Comparison of ENCODE assay signal across 8 mouse cellular contexts in the genomic region with DNA sequence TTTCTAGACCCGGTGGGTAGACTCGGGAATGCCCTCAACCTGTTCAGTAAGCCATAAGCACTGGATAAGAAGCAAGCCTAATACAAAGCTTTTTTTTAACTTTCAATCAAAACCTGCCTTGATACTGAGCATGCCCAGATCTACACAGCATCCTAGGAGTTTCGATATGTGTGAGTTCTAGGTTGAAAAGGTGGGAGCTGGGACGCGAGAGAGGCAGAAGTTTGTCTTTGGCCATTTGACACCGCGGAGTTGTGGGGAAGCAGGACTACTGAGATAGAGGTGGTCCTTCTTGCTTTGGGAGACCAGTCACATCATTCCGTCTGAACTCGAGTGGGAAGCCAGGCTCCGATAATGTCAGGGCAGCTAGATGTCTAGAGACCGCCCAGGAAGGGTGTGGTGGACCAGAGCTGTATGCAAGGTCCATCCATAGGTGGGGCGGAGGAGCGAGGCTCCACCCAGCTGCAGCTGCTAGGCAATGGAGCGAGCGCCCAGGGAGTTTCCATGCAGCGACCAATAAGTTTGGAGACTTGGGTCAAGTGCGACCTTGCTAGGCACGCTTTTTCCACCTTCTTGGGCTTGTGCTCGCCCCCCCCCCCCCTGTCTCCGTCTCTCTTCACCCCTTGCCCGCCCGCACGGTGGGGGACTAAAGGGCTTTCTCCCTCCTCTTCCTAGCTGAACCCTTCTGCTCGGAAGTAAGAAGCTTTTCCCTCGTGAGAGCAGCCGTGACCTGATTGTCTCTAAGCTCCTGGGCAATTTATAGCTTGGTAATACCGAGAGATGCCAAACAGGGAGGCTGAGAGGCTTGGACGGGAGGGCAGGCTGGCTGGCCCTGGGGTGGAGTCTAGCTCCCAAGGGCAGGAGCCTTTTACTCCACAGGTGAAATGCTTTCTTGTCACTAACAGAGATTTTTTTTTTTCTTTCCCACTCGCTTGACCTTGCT. TPM values are rescaled to one million over a fixed set of nuclear protein-coding genes. Genes with fewer than 3 reads are reported as not detected.
DNase-seq lines count a peak whose midpoint lies in the region; ATAC-seq and TF ChIP-seq lines count a peak whose summit lies in the region.

No protein-coding gene starts in this region.

- no peaks in the 10 kb centered on the region for H3K9me3 ChIP-seq in heart, embryonic 13.5 days

- peak overlapping the region; percentile 94 for H3K4me2 ChIP-seq in heart, embryonic 13.5 days

- peak overlapping the region; percentile 59 for H3K4me3 ChIP-seq in heart, embryonic 13.5 days
- peak overlapping the region; percentile 87 for H3K4me3 ChIP-seq in layer of hippocampus, adult 2 months

- H3K9ac ChIP-seq in heart, embryonic 13.5 days: peak overlapping the region; percentile 34

- H3K27me3 ChIP-seq in heart, embryonic 13.5 days (replicated peaks): peaks cover 32% of the 10 kb centered on the region

- peak; percentile 4 for DNase-seq in thymus, postnatal 4 days
- DNase-seq in thymus, postnatal 10 days (ENCODE audit: low spot score in 2 of 2): no peak
- DNase-seq in embryo, embryonic 11 days: peak; percentile 65
- DNase-seq in layer of hippocampus, adult 2 months (ENCODE audit: low spot score in 2 of 2): no peak
- peak; percentile 4 for DNase-seq in lung, postnatal 10 days
- peak; percentile 25 for DNase-seq in right cerebral cortex, postnatal 4 days

- no peaks in the 10 kb centered on the region for H3K36me3 ChIP-seq in heart, embryonic 13.5 days

- 2% methylated on average over 29 of the region's 29 CpGs for WGBS in heart, embryonic 13.5 days

- H3K27ac ChIP-seq in heart, embryonic 13.5 days (replicated peaks): no peak overlapping the region
- H3K27ac ChIP-seq in layer of hippocampus, adult 2 months: peak overlapping the region; percentile 98

- no peak for TF ChIP-seq CTCF in layer of hippocampus, adult 2 months (conservative IDR thresholded peaks at IDR 0.05)

- H3K4me1 ChIP-seq in heart, embryonic 13.5 days: peaks cover 7% of the 10 kb centered on the region; the same call in 1 of the 2 replicates

- ATAC-seq in heart, embryonic 13.5 days (ENCODE audit: extremely low read depth, insufficient number of reproducible peaks, low FRiP score, low TSS enrichment): no peak; the same call in 1 of the 2 replicates
- ATAC-seq in activated CD4-positive, CD25-positive, alpha-beta regulatory T cell, adult 4 months: no peak

RNA-seq across cellular contexts. Expression of gene Syt1, which starts 0.7 kb away (rescaled TPM):
- 0.72 and 0.82 TPM in 2 replicates for polyA plus RNA-seq in heart, embryonic 13.5 days (2015; fragmentation: Nextera tagmentation; extraction: Ambion mirVana)
- total RNA-seq in layer of hippocampus, adult 2 months (2021): 1,000 to 10,000 TPM in 1 of 2 experiments, 100 to 1,000 TPM in 1; 975 to 1,036 TPM
- under 1 TPM in 1 of 2 experiments, not detected in 1; 0.12 TPM for polyA plus RNA-seq in activated CD4-positive, CD25-positive, alpha-beta regulatory T cell, adult 4 months (2017; shearing (Covaris generic))

Comparison
In these comparisons a context has a peak if more than half of its experiments do, and no peak if none do; other contexts are left out.
1. DNase-seq: peak in thymus, postnatal 4 days (single experiment), embryo, embryonic 11 days (single experiment), lung, postnatal 10 days (single experiment) and right cerebral cortex, postnatal 4 days (single experiment); none in thymus, postnatal 10 days (0 of 2) and layer of hippocampus, adult 2 months (0 of 2).